Mouse (Mus musculus): ENCODE data around the gene Brca1.
"Not testable (repeated sequence)": the region's sequence is repeated elsewhere in the genome, so short reads cannot be mapped to it uniquely, and the experiment has no call there.

DNA sequence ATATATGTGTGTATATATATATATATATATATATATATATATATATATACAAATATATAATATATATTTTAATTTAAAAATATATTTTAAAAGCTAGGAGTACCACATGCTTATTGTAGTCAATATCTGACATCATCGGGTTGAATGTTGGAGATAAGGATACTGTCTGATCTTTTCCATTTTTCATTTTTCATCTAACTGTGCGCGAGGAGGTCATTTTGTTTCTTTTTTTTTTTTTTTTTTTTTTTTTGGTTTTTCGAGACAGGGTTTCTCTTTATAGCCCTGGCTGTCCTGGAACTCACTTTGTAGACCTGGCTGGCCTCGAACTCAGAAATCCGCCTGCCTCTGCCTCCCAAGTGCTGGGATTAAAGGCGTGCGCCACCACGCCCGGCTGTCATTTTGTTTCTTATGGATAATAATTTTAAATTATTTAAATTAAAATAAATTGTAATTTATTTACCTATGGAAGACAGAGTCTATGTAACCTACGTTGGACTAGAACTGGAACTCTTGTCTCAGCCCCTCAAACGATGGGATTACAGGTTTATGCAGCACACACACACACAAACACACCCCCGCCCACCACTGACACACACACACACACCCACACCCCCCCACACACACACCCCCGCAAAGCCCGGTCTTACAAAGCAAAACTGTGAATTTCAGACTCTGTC lies 110.2 kb downstream of the Brca1 start:
- not testable (repeated sequence) for TF ChIP-seq CTCF (IDR thresholded peaks at IDR 0.05; ENCODE audit: control insufficient read depth, insufficient read depth, low read length); POLR2A (IDR thresholded peaks at IDR 0.05; ENCODE audit: borderline replicate concordance, control insufficient read depth, low read depth, low read length)
